Mouse (Mus musculus): ENCODE results near the gene Mpv17l. TPM values are rescaled to one million over a fixed set of nuclear protein-coding genes. Genes with fewer than 3 reads are reported as not detected.
"Not testable (repeated sequence)": the region's sequence is repeated elsewhere in the genome, so short reads cannot be mapped to it uniquely, and the experiment has no call there.

The Mpv17l gene
- 2.5 and 3.7 TPM in 2 replicates for polyA plus RNA-seq (2016; fragmentation: Nextera tagmentation; extraction: Ambion mirVana)

- H3K27ac ChIP-seq, result peak within 1 kb of the TSS; percentile 84
- under 1% methylated on average over 57 of the region's 57 CpGs for WGBS
- H3K4me2 ChIP-seq, result peak within 1 kb of the TSS; percentile 74
- ATAC-seq (ENCODE audit: insufficient number of reproducible peaks, insufficient read depth, low FRiP score, low TSS enrichment, low read depth), result peak; percentile 98
- peaks cover 10% of the 10 kb centered on the region for H3K4me1 ChIP-seq (replicated peaks)
- H3K27me3 ChIP-seq, result no peaks in the 10 kb centered on the region
- H3K4me3 ChIP-seq (replicated peaks), result peak within 1 kb of the TSS; percentile 89
- H3K36me3 ChIP-seq, result no peaks in the 10 kb centered on the region
- H3K9ac ChIP-seq (replicated peaks), result peak within 1 kb of the TSS; percentile 84
- H3K9me3 ChIP-seq, result no peaks in the 10 kb centered on the region
Measured at GRCm38 (mm10) chr16:13902888-13903483, at the start of gene Mpv17l, which contains the start of gene Pdxdc1. TSS of gene Mpv17l (plus strand) at chr16:13903161. TSS of gene Pdxdc1 (minus strand) at chr16:13903131.

DNA sequence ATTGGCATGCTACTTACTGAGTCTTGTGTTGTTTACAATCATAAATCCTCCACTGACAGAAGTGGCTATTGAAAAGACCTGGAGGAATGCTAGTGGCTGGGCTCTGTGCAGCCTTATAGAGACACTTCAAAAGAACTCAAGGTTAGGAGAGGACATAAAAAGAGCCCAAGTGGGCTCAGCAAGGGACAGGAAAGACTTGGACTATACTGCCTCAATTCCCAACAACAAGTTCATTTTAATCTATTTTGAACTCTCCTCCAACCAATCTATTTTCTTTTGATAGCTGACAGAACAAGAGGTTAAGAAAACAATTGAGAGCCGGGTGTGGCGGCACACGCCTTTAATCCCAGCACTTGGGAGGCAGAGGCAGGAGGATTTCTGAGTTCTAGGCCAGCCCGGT lies 49.1 kb upstream of the Mpv17l start:
- peaks cover 64% of the 10 kb centered on the region for H3K36me3 ChIP-seq
- no peak for ATAC-seq (ENCODE audit: insufficient number of reproducible peaks, insufficient read depth, low FRiP score, low TSS enrichment, low read depth)
- 98% methylated on average over 4 of the region's 4 CpGs for WGBS

GRCm38 (mm10) chr16:13866076-13866475 lies 36.9 kb upstream of the Mpv17l start:
- Histone ChIP-seq H3K4me1 (replicated peaks) (peaks cover 7% of the 10 kb centered on the region; the same call in 1 of the 2 replicates), H3K36me3 (peaks cover 35% of the 10 kb centered on the region), H3K9me3 (no peaks in the 10 kb centered on the region), H3K9ac (replicated peaks) (no peak overlapping the region), H3K27ac (no peak overlapping the region), H3K4me3 (replicated peaks) (no peak overlapping the region), H3K4me2 (no peak overlapping the region), H3K27me3 (no peaks in the 10 kb centered on the region)
- no peak for ATAC-seq (ENCODE audit: insufficient number of reproducible peaks, insufficient read depth, low FRiP score, low TSS enrichment, low read depth)
- WGBS, result 61% methylated on average over 4 of the region's 4 CpGs

More for the DNA sequence above, 49.1 kb upstream of the Mpv17l start:
- Histone ChIP-seq H3K27me3 (no peaks in the 10 kb centered on the region), H3K9ac (replicated peaks) (no peak overlapping the region), H3K4me3 (replicated peaks) (no peak overlapping the region), H3K4me1 (replicated peaks) (no peaks in the 10 kb centered on the region), H3K9me3 (no peaks in the 10 kb centered on the region), H3K4me2 (no peak overlapping the region), H3K27ac (no peak overlapping the region)

GRCm38 (mm10) chr16:13866616-13867015 lies 36.3 kb upstream of the Mpv17l start:
- no peaks in the 10 kb centered on the region for H3K27me3 ChIP-seq
- peaks cover 7% of the 10 kb centered on the region; the same call in 1 of the 2 replicates for H3K4me1 ChIP-seq (replicated peaks)
- WGBS, result 89% methylated on average over 5 of the region's 5 CpGs
- peaks cover 39% of the 10 kb centered on the region for H3K36me3 ChIP-seq
- H3K4me2 ChIP-seq, result no peak overlapping the region
- H3K4me3 ChIP-seq (replicated peaks), result no peak overlapping the region
- no peak overlapping the region for H3K27ac ChIP-seq
- no peaks in the 10 kb centered on the region for H3K9me3 ChIP-seq
- H3K9ac ChIP-seq (replicated peaks), result no peak overlapping the region
- no peak for ATAC-seq (ENCODE audit: insufficient number of reproducible peaks, insufficient read depth, low FRiP score, low TSS enrichment, low read depth)

DNA sequence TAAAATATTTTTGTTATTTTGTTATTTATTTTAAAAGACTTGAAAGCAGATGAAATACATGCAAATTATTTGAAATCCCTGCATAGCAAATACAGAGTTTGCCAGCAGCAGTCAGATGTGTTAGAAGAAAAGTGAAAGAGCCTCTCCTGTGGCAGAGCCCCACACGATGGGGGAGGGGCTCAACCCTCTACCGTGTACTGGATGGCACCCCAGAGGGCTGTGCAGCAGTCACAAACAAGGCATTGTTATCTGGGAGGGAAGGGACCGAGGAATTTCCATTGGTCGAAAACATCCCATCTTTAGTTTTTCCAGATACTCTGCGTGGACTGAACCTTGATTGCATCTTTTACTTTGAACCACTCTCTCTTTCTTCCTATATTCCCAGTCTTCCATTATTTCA lies 35.6 kb upstream of the Mpv17l start:
- ATAC-seq (ENCODE audit: insufficient number of reproducible peaks, insufficient read depth, low FRiP score, low TSS enrichment, low read depth), result 0 out of 2 replicates have a peak, but pooled peaks have one; percentile 52
- peaks cover 43% of the 10 kb centered on the region for H3K36me3 ChIP-seq
- not testable (repeated sequence) for H3K4me3 ChIP-seq (replicated peaks); H3K9ac ChIP-seq (replicated peaks); H3K27me3 ChIP-seq; H3K4me1 ChIP-seq (replicated peaks); H3K9me3 ChIP-seq
- H3K4me2 ChIP-seq, result peak overlapping the region; percentile 58; the same call in 1 of the 2 replicates
- H3K27ac ChIP-seq, result 0 out of 2 replicates have a peak overlapping the region, but pooled peaks have one; percentile 53
- 41% methylated on average over 5 of the region's 5 CpGs for WGBS

DNA sequence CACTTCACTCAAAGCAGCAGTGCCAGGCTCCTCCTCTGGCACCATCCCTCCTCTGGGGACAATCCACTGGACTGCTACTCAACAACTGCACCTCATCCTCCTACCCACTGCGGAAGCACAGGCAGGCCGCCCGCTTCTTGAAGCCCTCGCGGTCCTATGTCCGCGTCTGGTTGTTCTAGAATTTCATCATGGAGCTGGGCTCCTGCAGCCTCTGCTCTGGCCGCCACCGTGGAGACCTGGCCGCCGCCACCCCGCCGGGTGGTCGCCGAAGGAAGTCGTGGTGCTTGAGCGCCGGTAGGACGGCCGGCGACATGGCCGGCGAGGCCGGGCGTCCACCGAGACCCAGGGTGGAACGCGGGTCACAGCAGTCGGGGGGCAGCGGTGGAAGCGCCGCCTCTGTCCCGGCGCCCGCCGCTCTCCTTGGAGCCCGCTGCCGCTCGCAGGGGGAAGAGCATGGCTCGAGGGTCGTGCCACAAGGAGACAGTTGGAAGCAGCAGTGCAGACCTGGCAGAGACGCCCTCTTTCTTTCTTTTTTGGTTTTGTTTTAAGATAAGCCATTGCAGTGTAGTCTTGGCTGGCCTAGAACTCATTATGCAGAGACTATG lies 34.9 kb upstream of the Mpv17l start:
- WGBS, result 12% methylated on average over 42 of the region's 42 CpGs
- no peak for ATAC-seq (ENCODE audit: insufficient number of reproducible peaks, insufficient read depth, low FRiP score, low TSS enrichment, low read depth)
- Histone ChIP-seq H3K27me3 (no peaks in the 10 kb centered on the region), H3K4me2 (peak overlapping the region; percentile 58), H3K4me1 (replicated peaks) (peaks cover 7% of the 10 kb centered on the region; the same call in 1 of the 2 replicates), H3K36me3 (peaks cover 39% of the 10 kb centered on the region), H3K9me3 (no peaks in the 10 kb centered on the region), H3K27ac (peak overlapping the region; percentile 53; the same call in 1 of the 2 replicates), H3K4me3 (replicated peaks) (peak overlapping the region; percentile 36), H3K9ac (replicated peaks) (peak overlapping the region; percentile 48)

DNA sequence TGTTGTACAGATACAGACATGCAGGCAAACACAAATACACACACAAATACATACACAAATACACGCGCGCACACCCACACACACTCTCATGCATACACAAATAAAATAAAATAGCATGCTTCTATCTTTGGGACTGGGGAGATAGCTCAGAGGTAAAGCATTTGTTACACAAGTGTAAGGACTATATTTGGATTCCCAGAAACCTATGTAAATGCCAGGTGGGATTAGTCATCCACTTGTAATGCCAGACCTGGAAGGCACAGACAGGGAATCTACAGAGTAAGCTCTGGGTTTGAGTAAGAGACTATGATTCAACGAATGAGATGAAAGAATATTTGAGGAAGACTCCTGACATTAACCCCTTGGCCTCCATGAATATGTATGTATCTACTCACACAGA lies 27.5 kb upstream of the Mpv17l start:
- Histone ChIP-seq H3K4me2 (no peak overlapping the region), H3K9me3 (no peaks in the 10 kb centered on the region), H3K4me1 (replicated peaks) (no peaks in the 10 kb centered on the region), H3K27me3 (no peaks in the 10 kb centered on the region), H3K36me3 (peaks cover 57% of the 10 kb centered on the region), H3K27ac (no peak overlapping the region), H3K4me3 (replicated peaks) (no peak overlapping the region), H3K9ac (replicated peaks) (no peak overlapping the region)
- no peak for ATAC-seq (ENCODE audit: insufficient number of reproducible peaks, insufficient read depth, low FRiP score, low TSS enrichment, low read depth)
- 95% methylated on average over 4 of the region's 4 CpGs for WGBS

DNA sequence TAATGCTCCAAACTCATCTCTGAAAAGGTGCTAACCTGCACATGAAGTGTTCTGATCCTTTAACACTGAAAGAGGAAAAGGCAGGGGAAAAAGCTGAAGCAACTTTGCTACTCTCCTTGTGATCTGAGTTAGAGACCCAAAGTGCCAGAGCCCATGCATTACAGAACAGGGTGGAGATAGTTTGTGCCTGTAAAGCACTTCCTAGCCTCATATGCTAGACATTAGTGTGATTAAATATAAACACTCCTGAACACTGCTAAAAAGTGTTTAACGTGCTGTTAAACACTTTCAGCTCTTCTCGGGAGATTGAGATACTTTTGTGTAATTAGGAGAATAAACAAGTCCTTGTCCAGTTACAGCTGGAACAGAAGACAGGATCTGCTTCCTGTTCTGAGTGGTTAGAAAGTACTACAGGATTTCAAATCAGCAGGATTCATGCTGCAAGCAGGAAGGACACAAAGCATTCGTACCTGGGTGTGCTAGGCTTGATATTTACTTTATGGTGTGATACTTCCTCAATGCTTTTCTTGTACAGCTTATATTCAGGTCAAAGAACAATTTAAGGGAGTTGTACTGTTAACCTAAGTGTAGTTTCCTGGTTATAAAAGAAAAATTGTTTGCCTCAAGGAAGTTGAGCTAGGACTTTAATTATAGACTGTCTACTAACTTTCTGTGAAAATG lies 19.7 kb upstream of the Mpv17l start:
- H3K9ac ChIP-seq (replicated peaks), result no peak overlapping the region
- no peaks in the 10 kb centered on the region for H3K27me3 ChIP-seq
- WGBS, result 31% methylated on average over 3 of the region's 3 CpGs
- no peak overlapping the region for H3K4me3 ChIP-seq (replicated peaks)
- ATAC-seq (ENCODE audit: insufficient number of reproducible peaks, insufficient read depth, low FRiP score, low TSS enrichment, low read depth), result no peak
- H3K9me3 ChIP-seq, result no peaks in the 10 kb centered on the region
- H3K27ac ChIP-seq, result no peak overlapping the region
- no peaks in the 10 kb centered on the region for H3K4me1 ChIP-seq (replicated peaks)
- peaks cover 16% of the 10 kb centered on the region; the same call in 1 of the 2 replicates for H3K36me3 ChIP-seq
- no peak overlapping the region for H3K4me2 ChIP-seq

DNA sequence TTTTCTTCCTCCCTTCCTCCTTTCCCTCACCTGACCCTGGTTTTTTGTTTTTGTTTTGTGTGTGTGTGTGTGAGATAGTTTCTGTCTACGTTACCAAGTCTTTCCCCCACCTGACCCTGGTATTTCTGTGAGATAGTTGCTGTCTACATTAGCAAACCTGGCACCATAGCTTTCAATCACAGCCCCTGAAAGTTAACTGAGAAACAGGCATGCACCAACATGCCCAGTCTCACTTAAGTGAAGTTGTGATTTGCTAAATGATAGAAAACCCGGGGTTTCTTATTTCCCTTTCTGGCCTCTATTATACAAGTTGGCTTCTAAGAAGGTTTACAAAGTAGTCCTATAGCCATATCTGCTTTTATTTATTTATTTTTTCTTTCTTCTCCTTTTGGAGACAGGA lies 12.5 kb upstream of the Mpv17l start:
- peaks cover 14% of the 10 kb centered on the region for H3K4me1 ChIP-seq (replicated peaks)
- no peak overlapping the region for H3K27ac ChIP-seq
- 81% methylated on average over 2 of the region's 2 CpGs for WGBS
- H3K4me2 ChIP-seq, result no peak overlapping the region
- H3K36me3 ChIP-seq, result no peaks in the 10 kb centered on the region
- no peak for ATAC-seq (ENCODE audit: insufficient number of reproducible peaks, insufficient read depth, low FRiP score, low TSS enrichment, low read depth)
- no peaks in the 10 kb centered on the region for H3K27me3 ChIP-seq
- H3K9me3 ChIP-seq, result no peaks in the 10 kb centered on the region
- no peak overlapping the region for H3K4me3 ChIP-seq (replicated peaks)
- H3K9ac ChIP-seq (replicated peaks), result no peak overlapping the region

DNA sequence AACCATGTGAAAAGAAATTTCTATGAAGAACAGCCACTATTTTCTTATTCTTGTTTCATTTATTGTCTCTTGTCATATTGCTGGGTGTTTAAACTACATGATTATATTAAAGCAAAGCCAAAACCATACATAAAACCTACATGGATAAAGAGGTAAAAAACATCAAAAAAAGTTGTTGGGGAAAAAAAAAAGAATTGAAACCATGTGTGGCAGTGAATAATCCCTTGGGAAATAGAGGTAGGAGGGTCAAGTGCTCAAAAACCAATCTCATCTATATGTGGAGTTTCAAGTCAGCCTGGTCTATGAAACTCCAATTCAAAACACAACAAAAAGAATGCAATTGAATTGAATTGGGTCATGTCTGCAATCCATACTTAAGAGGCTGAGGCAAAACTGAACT lies 10.1 kb upstream of the Mpv17l start:
- H3K9me3 ChIP-seq, result no peaks in the 10 kb centered on the region
- H3K27ac ChIP-seq, result no peak overlapping the region
- ATAC-seq (ENCODE audit: insufficient number of reproducible peaks, insufficient read depth, low FRiP score, low TSS enrichment, low read depth), result no peak
- H3K4me2 ChIP-seq, result no peak overlapping the region
- H3K36me3 ChIP-seq, result no peaks in the 10 kb centered on the region
- no peaks in the 10 kb centered on the region for H3K27me3 ChIP-seq
- peaks cover 14% of the 10 kb centered on the region for H3K4me1 ChIP-seq (replicated peaks)
- no peak overlapping the region for H3K4me3 ChIP-seq (replicated peaks)
- H3K9ac ChIP-seq (replicated peaks), result no peak overlapping the region

GRCm38 (mm10) chr16:13894097-13894496 lies 8.9 kb upstream of the Mpv17l start:
- Histone ChIP-seq H3K9me3 (no peaks in the 10 kb centered on the region), H3K9ac (replicated peaks) (no peak overlapping the region), H3K27me3 (no peaks in the 10 kb centered on the region), H3K4me3 (replicated peaks) (no peak overlapping the region), H3K4me1 (replicated peaks) (peaks cover 14% of the 10 kb centered on the region), H3K36me3 (no peaks in the 10 kb centered on the region), H3K4me2 (no peak overlapping the region), H3K27ac (no peak overlapping the region)
- WGBS, result 12% methylated on average over 2 of the region's 2 CpGs
- ATAC-seq (ENCODE audit: insufficient number of reproducible peaks, insufficient read depth, low FRiP score, low TSS enrichment, low read depth), result no peak

Measured in limb, embryonic 12.5 days (tissue).